Mouse (Mus musculus) megakaryocyte progenitor cell, adult 5-6 weeks (primary cell): ENCODE measurements around the gene Gm6526. TPM values are rescaled to one million over a fixed set of nuclear protein-coding genes. Genes with fewer than 3 reads are reported as not detected.
"Not testable (repeated sequence)": the region's sequence is repeated elsewhere in the genome, so short reads cannot be mapped to it uniquely, and the experiment has no call there.

Experiments
- ATAC-seq: replicated peaks from 2 replicates; pipeline ENCODE4 v1.8.0; 2016; ENCODE audit warnings: mild to moderate bottlenecking, moderate TSS enrichment, inconsistent platforms; ENCODE audit not compliant: poor library complexity
- total RNA-seq, 2 experiments: library from RNA; stranded (forward) in 1 of 2; stranded (reverse) in 1 of 2; fragments of 157-497, 149-512 nt in 1 of 2; fragments of 200-1000 nt in 1 of 2; gene quantifications; 2 replicates each; pipeline versions ENCODE4 v1.2.3 to v1.2.4; 2015 to 2017

Gm6526 gene
- total RNA-seq (2015), result not detected in 2 replicates
- not detected in 2 replicates for total RNA-seq (2017)

- ATAC-seq, result not testable (repeated sequence)
Observed at GRCm38 (mm10) chr14:43747566-43747965, at the start of gene Gm6526. Gene Gm6526 (plus strand): TSS chr14:43747866.

- ATAC-seq, result not testable (repeated sequence)
Observed at GRCm38 (mm10) chr14:43727385-43727784, 20.3 kb upstream of the Gm6526 start, which contains the start of gene Gm16506. Gene Gm16506 (minus strand): TSS chr14:43727485.

DNA sequence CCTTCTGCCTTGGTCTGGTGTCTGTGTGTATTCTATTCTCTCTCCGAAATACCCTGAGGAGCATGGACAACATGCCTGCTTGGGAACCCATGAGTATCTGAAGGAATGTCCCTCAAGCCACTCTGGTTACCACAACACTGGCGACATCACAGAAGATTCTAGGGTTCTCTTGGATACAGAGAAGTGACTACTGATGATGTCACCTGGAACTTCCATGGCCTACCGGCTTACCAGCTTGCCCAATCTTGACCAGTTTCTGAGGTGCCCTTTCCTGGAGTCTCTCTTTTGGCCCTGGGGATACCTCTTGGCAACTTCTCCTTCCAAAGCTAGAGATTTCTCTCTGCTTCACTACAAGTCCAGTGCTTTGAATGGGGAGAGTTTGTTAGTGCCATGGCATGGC, 37.0 kb downstream of the Gm6526 start, which contains the start of gene Gm8180:
Gene Gm8180, minus strand, starts transcription at position 101 of the 400 bp plus-strand sequence.
- not testable (repeated sequence) for ATAC-seq

- ATAC-seq, result not testable (repeated sequence)
Observed at GRCm38 (mm10) chr14:43793811-43794210, 46.1 kb downstream of the Gm6526 start.

GRCm38 (mm10) chr14:43796069-43796904, 48.6 kb downstream of the Gm6526 start:
- ATAC-seq, result no peak

DNA sequence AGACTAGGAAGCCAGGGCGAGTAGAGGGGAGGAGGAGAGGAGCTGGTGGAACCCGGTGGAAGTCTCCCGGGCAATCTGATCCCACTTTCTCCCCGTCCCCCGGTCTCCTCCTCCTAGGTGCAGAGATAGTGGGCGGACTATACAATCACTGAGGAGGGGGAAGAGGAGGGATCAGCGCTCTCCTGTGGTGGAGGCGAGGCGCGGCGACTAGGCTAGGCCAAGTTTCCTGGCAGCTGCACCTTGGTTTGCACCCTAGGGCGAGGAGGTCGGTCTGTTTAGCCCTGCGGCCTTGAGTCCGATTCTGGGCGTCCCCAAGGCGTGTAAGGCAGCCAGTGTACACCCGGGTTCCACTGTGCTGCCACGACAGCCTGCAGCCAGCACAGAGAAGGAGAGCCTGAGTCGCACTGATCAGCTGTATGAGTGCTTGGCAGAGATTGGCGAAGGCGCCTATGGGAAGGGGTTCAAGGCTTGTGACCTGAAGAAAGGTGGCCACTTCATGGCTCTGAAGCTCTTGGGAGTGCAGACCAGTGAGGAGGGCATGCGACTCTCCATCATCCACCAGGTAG, 49.3 kb downstream of the Gm6526 start:
- not testable (repeated sequence) for ATAC-seq

DNA sequence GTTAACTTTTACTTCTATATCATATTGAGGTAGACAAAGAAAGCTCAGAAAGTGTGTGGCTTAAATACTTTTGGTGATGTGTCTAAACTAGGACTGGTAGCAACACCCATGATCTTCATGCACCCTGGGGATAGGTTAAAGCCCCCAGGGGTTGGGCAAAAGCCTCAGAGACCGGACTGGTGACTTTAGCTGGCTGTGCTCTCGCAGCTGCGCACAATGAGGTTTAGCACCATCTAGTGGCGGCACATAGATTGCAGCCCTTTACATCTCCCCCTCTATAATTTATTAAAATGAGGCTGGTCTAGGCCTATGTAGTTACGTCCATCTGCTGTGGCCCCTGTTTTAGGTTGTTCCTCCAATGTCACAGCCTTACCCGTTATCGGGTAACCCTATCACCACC, 56.8 kb downstream of the Gm6526 start:
- not testable (repeated sequence) for ATAC-seq

Other genes with a start within 250 kb of the Gm6526 start
- not detected in 2 replicates for gene Gm5799, start 204.3 kb upstream of the Gm6526 start, total RNA-seq (2015)
- gene Gm5799, start 204.3 kb upstream of the Gm6526 start, total RNA-seq (2017), result not detected in 2 replicates
- not detected in 2 replicates for gene Gm17654, start 168.7 kb upstream of the Gm6526 start, total RNA-seq (2015)
- not detected in 2 replicates for gene Gm17654, start 168.7 kb upstream of the Gm6526 start, total RNA-seq (2017)
- gene Gm10375, start 139.9 kb upstream of the Gm6526 start, total RNA-seq (2015), result not detected in 2 replicates
- gene Gm10375, start 139.9 kb upstream of the Gm6526 start, total RNA-seq (2017), result not detected in 2 replicates
- gene Gm8165, start 70.7 kb upstream of the Gm6526 start, total RNA-seq (2015), result not detected in 2 replicates
- gene Gm8165, start 70.7 kb upstream of the Gm6526 start, total RNA-seq (2017), result not detected in 2 replicates
- 1.3 and 1.7 TPM in 2 replicates for gene Gm7324, start 50.0 kb upstream of the Gm6526 start, total RNA-seq (2015)
- 6.3 and 8.9 TPM in 2 replicates for gene Gm7324, start 50.0 kb upstream of the Gm6526 start, total RNA-seq (2017)
- not detected in 2 replicates for gene Gm16506, start 20.4 kb upstream of the Gm6526 start, total RNA-seq (2015)
- gene Gm16506, start 20.4 kb upstream of the Gm6526 start, total RNA-seq (2017), result not detected in 2 replicates
- gene Gm8180, start 36.9 kb downstream of the Gm6526 start, total RNA-seq (2015), result not detected in 2 replicates
- gene Gm8180, start 36.9 kb downstream of the Gm6526 start, total RNA-seq (2017), result not detected in 2 replicates
- 13.2 and 15.2 TPM in 2 replicates for gene Ear1, start 127.7 kb downstream of the Gm6526 start, total RNA-seq (2015)
- 10.0 and 21.5 TPM in 2 replicates for gene Ear1, start 127.7 kb downstream of the Gm6526 start, total RNA-seq (2017)
- not detected in 2 replicates for gene Ear10, start 175.7 kb downstream of the Gm6526 start, total RNA-seq (2015)
- not detected in 2 replicates for gene Ear10, start 175.7 kb downstream of the Gm6526 start, total RNA-seq (2017)
- 6.4 and 7.1 TPM in 2 replicates for gene Gm8113, start 177.5 kb downstream of the Gm6526 start, total RNA-seq (2015)
- gene Gm8113, start 177.5 kb downstream of the Gm6526 start, total RNA-seq (2017), result 4.0 and 5.6 TPM in 2 replicates
- gene Ang5, start 209.2 kb downstream of the Gm6526 start, total RNA-seq (2015), result not detected in 2 replicates
- gene Ang5, start 209.2 kb downstream of the Gm6526 start, total RNA-seq (2017), result not detected in 2 replicates